Mouse (Mus musculus) embryonic fibroblast, embryonic 13.5 days (primary cell): ENCODE measurements around the gene Tshz2.

ENCODE experiments used
- CTCF ChIP-seq: IDR thresholded peaks from 2 replicates; pipeline ENCODE4 v1.5.1; 2011; ENCODE audit warnings: mild to moderate bottlenecking, control low read depth, low read length, moderate library complexity, borderline replicate concordance; ENCODE audit not compliant: insufficient read depth
- POLR2A ChIP-seq: IDR thresholded peaks from 2 replicates; pipeline ENCODE4 v1.6.1; 2011; ENCODE audit warnings: low read depth, mild to moderate bottlenecking, control low read depth, low read length, moderate library complexity

DNA sequence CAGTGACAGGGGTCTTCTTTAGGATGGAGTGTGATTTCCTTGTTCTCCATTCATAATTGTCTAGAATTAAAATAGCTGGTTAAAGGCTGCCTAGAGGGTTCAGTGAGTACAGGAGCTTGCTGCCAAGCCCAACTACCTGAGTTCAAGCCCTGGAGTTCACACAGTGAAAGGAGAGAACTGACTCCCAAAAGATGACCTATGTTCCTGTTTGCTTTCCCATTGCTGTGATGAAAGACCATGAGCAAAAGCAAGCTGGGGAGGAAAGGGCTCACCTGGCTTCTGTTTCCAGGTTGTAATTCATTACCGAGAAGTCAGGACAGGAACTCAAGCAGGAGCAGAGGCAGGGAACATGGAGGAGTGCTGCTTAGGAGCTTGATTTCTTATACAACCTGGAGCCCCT is 416.0 kb downstream of the Tshz2 start:
- TF ChIP-seq CTCF (no peak), POLR2A (no peak)
